Mouse (Mus musculus) hindbrain, embryonic 12.5 days (tissue): ENCODE measurements around the gene Gpkow. TPM values are rescaled to one million over a fixed set of nuclear protein-coding genes. Genes with fewer than 3 reads are reported as not detected.
A peak's percentile ranks its signal among the peaks of the same experiment; 100 is the strongest.

Experiments used
- ATAC-seq: fragments of 200-750 bp; cut with Nextera tagmentation; 2 replicates; pipeline ENCODE4 v1.8.0; 2017; ENCODE audit warnings: moderate TSS enrichment; ENCODE audit not compliant: low FRiP score
- H3K27ac ChIP-seq: fragments of 300-500 bp; sonication (generic); 2 replicates; pipeline ENCODE4 v1.5.1; 2016; ENCODE audit warnings: mild to moderate bottlenecking
- H3K27me3 ChIP-seq: fragments of 300-500 bp; sonication (generic); 2 replicates; pipeline ENCODE4 v1.6.1; 2016; ENCODE audit warnings: mild to moderate bottlenecking
- H3K36me3 ChIP-seq: fragments of 300-500 bp; sonication (generic); 2 replicates; pipeline ENCODE4 v1.6.1; 2016; ENCODE audit warnings: mild to moderate bottlenecking
- H3K4me1 ChIP-seq: fragments of 300-500 bp; sonication (generic); 2 replicates; pipeline ENCODE4 v1.6.1; 2016
- H3K4me2 ChIP-seq: fragments of 300-500 bp; sonication (generic); replicated peaks from 2 replicates; pipeline ENCODE4 v1.6.1; 2016; ENCODE audit warnings: mild to moderate bottlenecking
- H3K4me3 ChIP-seq: fragments of 300-500 bp; sonication (generic); 2 replicates; pipeline ENCODE4 v1.5.1; 2016; ENCODE audit warnings: mild to moderate bottlenecking
- H3K9ac ChIP-seq: fragments of 300-500 bp; sonication (generic); 2 replicates; pipeline ENCODE4 v1.6.1; 2016; ENCODE audit warnings: mild to moderate bottlenecking, moderate library complexity
- H3K9me3 ChIP-seq: fragments of 300-500 bp; sonication (generic); replicated peaks from 2 replicates; pipeline ENCODE4 v1.6.1; 2016; ENCODE audit warnings: mild to moderate bottlenecking
- WGBS: fragments of 180-500 bp; shearing (Covaris S2); methylation state at CpG from one replicate; pipeline ENCODE4 v1.1.7; 2016; 5-methylcytosine and 5-hydroxymethylcytosine counted together
- polyA plus RNA-seq: library from polyadenylated mRNA; unstranded; fragments of >200 nt; fragmentation: Nextera tagmentation; extraction: Ambion mirVana; gene quantifications from 2 replicates; pipeline ENCODE4 v1.2.1, GENCODE M21; 2016

The Gpkow gene
- polyA plus RNA-seq, 1 experiment from 2014 or later, result 46.4 TPM

- 25% methylated on average over 36 of the region's 36 CpGs for WGBS
- H3K27me3 ChIP-seq, result peaks cover 4% of the 10 kb centered on the region; the same call in 1 of the 2 replicates
- H3K27ac ChIP-seq, result no peak within 1 kb of the TSS
- peak within 1 kb of the TSS; percentile 36 for H3K4me3 ChIP-seq
- no peaks in the 10 kb centered on the region for H3K9me3 ChIP-seq
- H3K4me2 ChIP-seq, result peak within 1 kb of the TSS; percentile 52
- peak; percentile 47; the same call in 1 of the 2 replicates for ATAC-seq
- H3K4me1 ChIP-seq, result no peaks in the 10 kb centered on the region
- peak within 1 kb of the TSS; percentile 23; the same call in 1 of the 2 replicates for H3K9ac ChIP-seq
- H3K36me3 ChIP-seq, result 0 out of 2 replicates have a peak, but pooled peaks cover 2% of the 10 kb centered on the region
Observed at GRCm38 (mm10) chrX:7670921-7671623, 25.9 kb upstream of the Gpkow start, which contains the start of gene Plp2. Gene Plp2 (minus strand): TSS chrX:7671390.

- H3K9ac ChIP-seq, result no peak overlapping the region
- H3K27me3 ChIP-seq, result peaks cover 4% of the 10 kb centered on the region; the same call in 1 of the 2 replicates
- no peaks in the 10 kb centered on the region for H3K9me3 ChIP-seq
- H3K36me3 ChIP-seq, result no peaks in the 10 kb centered on the region
- ATAC-seq, result no peak
- H3K4me2 ChIP-seq, result no peak overlapping the region
- no peak overlapping the region for H3K27ac ChIP-seq
- 50% methylated on average over 6 of the region's 6 CpGs for WGBS
- H3K4me3 ChIP-seq, result no peak overlapping the region
- no peaks in the 10 kb centered on the region for H3K4me1 ChIP-seq
Observed at GRCm38 (mm10) chrX:7672739-7673138, 24.2 kb upstream of the Gpkow start.

GRCm38 (mm10) chrX:7673578-7674281 is 23.2 kb upstream of the Gpkow start:
- WGBS, result 45% methylated on average over 12 of the region's 12 CpGs
- H3K4me2 ChIP-seq, result peak overlapping the region; percentile 39; the same call in 1 of the 2 replicates
- peaks cover 4% of the 10 kb centered on the region; the same call in 1 of the 2 replicates for H3K27me3 ChIP-seq
- no peak for ATAC-seq
- no peaks in the 10 kb centered on the region for H3K36me3 ChIP-seq
- H3K4me1 ChIP-seq, result no peaks in the 10 kb centered on the region
- no peaks in the 10 kb centered on the region for H3K9me3 ChIP-seq
- no peak overlapping the region for H3K27ac ChIP-seq
- H3K4me3 ChIP-seq, result no peak overlapping the region
- no peak overlapping the region for H3K9ac ChIP-seq

- 42% methylated on average over 28 of the region's 28 CpGs for WGBS
- H3K9ac ChIP-seq, result no peak overlapping the region
- H3K4me2 ChIP-seq, result peak overlapping the region; percentile 39
- ATAC-seq, result no peak
- peak overlapping the region; percentile 15; the same call in 1 of the 2 replicates for H3K4me3 ChIP-seq
- no peaks in the 10 kb centered on the region for H3K36me3 ChIP-seq
- H3K9me3 ChIP-seq, result no peaks in the 10 kb centered on the region
- peaks cover 4% of the 10 kb centered on the region; the same call in 1 of the 2 replicates for H3K27me3 ChIP-seq
- no peak overlapping the region for H3K27ac ChIP-seq
- H3K4me1 ChIP-seq, result no peaks in the 10 kb centered on the region
Observed at GRCm38 (mm10) chrX:7674284-7675000, 22.5 kb upstream of the Gpkow start.

GRCm38 (mm10) chrX:7675001-7675380 is 21.9 kb upstream of the Gpkow start:
- no peak overlapping the region for H3K27ac ChIP-seq
- WGBS, result 40% methylated on average over 10 of the region's 10 CpGs

GRCm38 (mm10) chrX:7678986-7679385 is 17.9 kb upstream of the Gpkow start:
- peaks cover 4% of the 10 kb centered on the region; the same call in 1 of the 2 replicates for H3K27me3 ChIP-seq
- WGBS, result 49% methylated on average over 3 of the region's 3 CpGs
- no peak overlapping the region for H3K27ac ChIP-seq
- H3K9me3 ChIP-seq, result no peaks in the 10 kb centered on the region
- H3K4me1 ChIP-seq, result no peaks in the 10 kb centered on the region
- H3K4me2 ChIP-seq, result 0 out of 2 replicates have a peak overlapping the region, but pooled peaks have one; percentile 47
- no peak overlapping the region for H3K4me3 ChIP-seq
- ATAC-seq, result no peak
- H3K9ac ChIP-seq, result no peak overlapping the region
- no peaks in the 10 kb centered on the region for H3K36me3 ChIP-seq

More at GRCm38 (mm10) chrX:7675001-7675380, 21.9 kb upstream of the Gpkow start:
- Histone ChIP-seq H3K4me1 (no peaks in the 10 kb centered on the region), H3K9ac (no peak overlapping the region), H3K4me3 (peak overlapping the region; percentile 15; the same call in 1 of the 2 replicates), H3K36me3 (no peaks in the 10 kb centered on the region), H3K27me3 (peaks cover 4% of the 10 kb centered on the region; the same call in 1 of the 2 replicates), H3K9me3 (no peaks in the 10 kb centered on the region), H3K4me2 (peak overlapping the region; percentile 39)
- no peak for ATAC-seq

GRCm38 (mm10) chrX:7679405-7680056 is 17.4 kb upstream of the Gpkow start:
- 18% methylated on average over 26 of the region's 27 CpGs for WGBS
- Histone ChIP-seq H3K9ac (no peak overlapping the region), H3K4me2 (peak overlapping the region; percentile 47), H3K4me1 (no peaks in the 10 kb centered on the region), H3K27ac (no peak overlapping the region), H3K36me3 (no peaks in the 10 kb centered on the region), H3K4me3 (peak overlapping the region; percentile 17), H3K27me3 (peaks cover 4% of the 10 kb centered on the region; the same call in 1 of the 2 replicates), H3K9me3 (no peaks in the 10 kb centered on the region)
- ATAC-seq, result peak; percentile 89

GRCm38 (mm10) chrX:7680057-7680412 is 16.9 kb upstream of the Gpkow start:
- no peak overlapping the region for H3K27ac ChIP-seq
- no peaks in the 10 kb centered on the region for H3K36me3 ChIP-seq
- H3K9ac ChIP-seq, result no peak overlapping the region
- no peaks in the 10 kb centered on the region for H3K9me3 ChIP-seq
- no peak for ATAC-seq
- H3K4me2 ChIP-seq, result peak overlapping the region; percentile 47
- peak overlapping the region; percentile 17 for H3K4me3 ChIP-seq
- H3K4me1 ChIP-seq, result no peaks in the 10 kb centered on the region
- no peaks in the 10 kb centered on the region; the same call in 1 of the 2 replicates for H3K27me3 ChIP-seq
- 31% methylated on average over 12 of the region's 12 CpGs for WGBS

GRCm38 (mm10) chrX:7680864-7681263 is 16.1 kb upstream of the Gpkow start, which contains the start of gene Magix:
Gene Magix (minus strand): TSS chrX:7681251.
- H3K27me3 ChIP-seq, result no peaks in the 10 kb centered on the region
- H3K4me3 ChIP-seq, result peak within 1 kb of the TSS; percentile 17; the same call in 1 of the 2 replicates
- no peak within 1 kb of the TSS for H3K27ac ChIP-seq
- no peak within 1 kb of the TSS for H3K9ac ChIP-seq
- 63% methylated on average over 14 of the region's 14 CpGs for WGBS
- no peak for ATAC-seq
- no peaks in the 10 kb centered on the region for H3K4me1 ChIP-seq
- no peaks in the 10 kb centered on the region for H3K36me3 ChIP-seq
- H3K4me2 ChIP-seq, result peak within 1 kb of the TSS; percentile 47
- no peaks in the 10 kb centered on the region for H3K9me3 ChIP-seq

GRCm38 (mm10) chrX:7688321-7688720 is 8.6 kb upstream of the Gpkow start:
- H3K9me3 ChIP-seq, result no peaks in the 10 kb centered on the region
- 97% methylated on average over 2 of the region's 2 CpGs for WGBS

GRCm38 (mm10) chrX:7690486-7690885 is 6.4 kb upstream of the Gpkow start:
- Histone ChIP-seq H3K27ac (no peak overlapping the region), H3K4me1 (no peaks in the 10 kb centered on the region), H3K9ac (no peak overlapping the region), H3K36me3 (no peaks in the 10 kb centered on the region), H3K9me3 (no peaks in the 10 kb centered on the region), H3K27me3 (no peaks in the 10 kb centered on the region), H3K4me3 (no peak overlapping the region), H3K4me2 (no peak overlapping the region)
- ATAC-seq, result no peak
- 65% methylated on average over 3 of the region's 3 CpGs for WGBS

More at GRCm38 (mm10) chrX:7688321-7688720, 8.6 kb upstream of the Gpkow start:
- Histone ChIP-seq H3K36me3 (no peaks in the 10 kb centered on the region), H3K4me2 (no peak overlapping the region), H3K27me3 (no peaks in the 10 kb centered on the region), H3K4me3 (no peak overlapping the region), H3K4me1 (no peaks in the 10 kb centered on the region), H3K27ac (no peak overlapping the region), H3K9ac (no peak overlapping the region)
- no peak for ATAC-seq
